Mouse (Mus musculus): ENCODE results near the gene Mllt3.

Mllt3 gene

DNA sequence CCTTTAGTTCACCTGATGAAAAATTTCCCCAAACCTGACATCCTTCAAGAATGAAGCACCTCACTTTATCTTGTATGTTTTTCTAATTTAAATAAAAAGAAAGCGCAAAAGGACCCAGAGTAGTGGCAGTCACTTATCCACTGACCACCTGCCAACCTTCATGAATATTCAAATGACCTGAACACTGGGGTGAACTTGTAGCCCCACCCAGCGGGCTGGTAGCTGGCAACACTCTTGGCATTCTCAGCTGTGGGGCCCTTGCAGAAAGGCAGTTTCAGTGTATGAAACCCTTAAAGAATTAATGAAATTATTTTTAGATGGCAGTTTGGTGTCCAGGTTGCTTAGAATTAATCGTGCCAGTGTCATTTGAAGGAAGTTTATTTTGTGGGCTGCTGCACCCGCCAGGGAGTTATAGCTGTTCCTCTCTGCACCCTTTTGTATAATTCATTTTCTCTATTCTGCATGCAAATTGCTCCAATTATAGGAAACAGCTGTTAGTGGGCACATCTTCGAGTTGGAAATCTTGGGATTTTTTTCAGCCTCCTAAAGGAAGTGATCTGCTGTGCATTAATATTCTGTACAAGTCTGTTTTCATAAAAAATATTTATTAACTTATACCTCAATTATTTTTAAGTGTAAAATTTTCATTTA is 149.8 kb downstream of the Mllt3 start:
- CTCF ChIA-PET: no interaction called here

DNA sequence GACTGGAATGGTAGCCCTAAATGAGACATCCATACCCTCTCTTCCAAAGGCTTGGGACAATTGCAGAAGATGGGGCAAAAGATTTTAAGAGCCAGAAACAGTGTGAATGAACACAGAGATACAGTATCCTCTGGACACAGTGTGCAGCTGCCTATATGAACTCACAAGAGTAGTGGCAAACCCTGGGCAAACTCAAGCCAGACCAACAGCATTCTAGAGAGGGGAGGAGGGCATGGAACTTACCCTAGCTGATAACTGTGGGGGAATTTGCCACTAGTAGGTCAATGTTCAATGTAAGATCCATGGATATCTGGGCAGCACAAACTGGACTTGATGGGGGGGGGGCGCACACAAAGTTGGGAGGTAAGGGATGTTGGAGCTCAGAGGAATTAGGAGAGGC is 151.2 kb downstream of the Mllt3 start:
- CTCF ChIA-PET: no interaction called here

DNA sequence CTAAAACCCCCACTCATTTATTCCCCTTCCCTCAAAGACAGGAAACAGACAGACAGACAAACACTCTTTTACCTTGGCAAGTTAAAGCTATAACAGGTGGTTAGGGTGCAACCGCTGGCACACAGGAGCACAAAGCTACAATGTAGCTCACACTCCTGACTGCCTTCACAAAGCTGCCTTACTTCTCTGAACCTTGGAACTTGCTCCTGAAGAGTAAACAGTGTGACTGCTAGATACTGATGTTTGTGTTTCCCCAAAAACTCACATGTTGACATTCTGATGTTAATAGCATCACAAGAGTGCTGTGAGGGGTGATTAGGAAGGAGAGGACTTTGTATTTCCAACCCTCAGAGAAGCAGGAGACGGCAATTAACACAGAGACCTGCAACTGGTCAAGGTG is 151.6 kb downstream of the Mllt3 start:
- CTCF ChIA-PET: no interaction called here

DNA sequence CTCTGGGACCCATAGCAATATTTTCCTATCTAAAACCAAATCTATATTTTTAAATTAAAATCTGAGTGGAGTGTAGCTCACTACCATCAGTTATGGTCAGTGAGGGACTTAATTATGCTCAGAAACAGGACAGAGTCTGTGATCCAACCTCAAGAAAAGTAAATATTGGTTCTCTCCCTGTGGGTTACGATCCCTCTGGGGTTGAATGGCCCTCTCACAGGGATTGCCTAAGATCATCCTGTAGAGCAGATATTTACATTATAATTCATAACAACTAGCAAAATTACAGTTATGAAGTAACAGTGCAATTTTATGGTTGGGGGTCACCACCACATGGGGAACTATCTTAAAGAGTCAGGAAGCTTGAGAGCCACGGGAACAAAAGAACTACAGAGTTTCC is 152.9 kb downstream of the Mllt3 start:
- CTCF ChIA-PET: interaction anchor here (0.6 kb wide), 1 partner anchor 515 kb away, joined by 4 read pairs; no protein-coding TSS in a partner anchor

DNA sequence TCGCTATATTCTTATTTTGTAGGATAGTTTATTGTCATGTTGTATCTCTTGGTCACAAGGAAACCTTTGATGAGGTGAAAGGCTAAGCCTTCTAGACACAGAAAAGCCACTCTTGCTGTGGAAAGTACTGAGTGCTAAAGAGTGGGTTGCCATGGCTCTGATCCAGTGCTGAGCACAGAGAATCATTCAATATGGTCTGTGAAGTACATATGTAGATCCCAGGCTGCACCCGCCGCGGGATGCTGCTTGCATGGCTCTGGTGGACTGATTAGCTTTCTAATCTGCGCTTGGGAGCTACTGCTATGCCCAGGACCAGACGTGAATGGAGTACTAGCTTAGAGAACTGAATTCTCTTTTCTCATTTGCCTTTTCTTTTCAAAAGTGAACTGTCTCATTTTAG is 154.5 kb downstream of the Mllt3 start:
- CTCF ChIA-PET: no interaction called here

DNA sequence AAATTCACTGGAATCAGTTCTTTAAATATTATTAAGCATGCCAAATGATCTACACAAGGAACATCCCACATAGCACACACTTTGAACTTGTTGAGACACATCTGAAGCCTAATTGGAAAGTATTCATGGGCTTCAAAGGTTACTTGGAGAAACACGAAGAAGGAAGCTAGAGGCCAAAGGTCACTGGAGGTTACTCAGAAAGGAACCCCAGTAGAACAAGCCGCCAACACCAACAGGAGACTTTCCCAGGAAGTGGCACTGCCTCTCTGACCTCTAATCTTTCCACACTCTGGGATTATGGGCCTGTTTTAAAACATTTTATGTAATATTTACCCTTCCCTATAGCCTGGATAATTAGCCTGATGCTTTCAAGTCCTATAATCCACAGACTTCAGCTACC is 162.6 kb downstream of the Mllt3 start:
- CTCF ChIA-PET: no interaction called here

DNA sequence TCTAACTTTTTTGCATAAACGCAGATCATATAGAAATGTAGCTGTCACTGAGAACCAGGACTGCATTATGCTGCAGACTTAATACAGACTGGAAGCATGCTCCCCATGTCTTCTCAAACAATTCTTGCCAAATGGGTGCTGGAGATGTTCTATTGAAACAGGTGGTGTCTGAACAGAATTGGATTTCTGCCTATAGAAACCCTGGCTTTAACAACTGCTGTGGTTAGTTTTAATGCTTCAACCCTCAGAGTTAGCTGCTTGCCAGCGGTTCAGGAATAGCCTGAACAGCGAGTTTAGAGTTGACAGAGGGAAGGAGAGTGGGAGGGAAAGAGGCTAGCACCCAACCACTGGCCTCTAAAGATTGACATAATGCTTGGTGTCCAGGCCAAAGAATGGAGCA is 166.6 kb downstream of the Mllt3 start:
- CTCF ChIA-PET: no interaction called here

DNA sequence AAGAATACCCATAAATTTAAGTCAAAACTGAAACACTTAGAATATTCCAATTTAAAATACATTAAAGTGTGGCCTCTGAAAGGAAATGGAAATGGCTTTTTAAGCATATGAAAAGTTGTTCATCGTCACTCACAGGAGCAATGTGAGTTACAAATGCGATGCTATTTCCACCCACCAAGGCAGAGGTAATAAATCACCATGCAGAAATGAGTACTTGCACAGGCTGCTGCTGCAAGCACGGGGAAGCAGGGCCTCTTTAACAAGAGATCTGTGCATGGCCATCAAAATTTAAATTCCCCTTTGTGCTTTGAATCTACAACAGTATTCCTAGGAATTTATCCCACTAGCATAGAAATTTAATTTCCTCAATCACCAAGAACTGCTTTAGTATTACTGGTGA is 167.3 kb downstream of the Mllt3 start:
- CTCF ChIA-PET: no interaction called here

DNA sequence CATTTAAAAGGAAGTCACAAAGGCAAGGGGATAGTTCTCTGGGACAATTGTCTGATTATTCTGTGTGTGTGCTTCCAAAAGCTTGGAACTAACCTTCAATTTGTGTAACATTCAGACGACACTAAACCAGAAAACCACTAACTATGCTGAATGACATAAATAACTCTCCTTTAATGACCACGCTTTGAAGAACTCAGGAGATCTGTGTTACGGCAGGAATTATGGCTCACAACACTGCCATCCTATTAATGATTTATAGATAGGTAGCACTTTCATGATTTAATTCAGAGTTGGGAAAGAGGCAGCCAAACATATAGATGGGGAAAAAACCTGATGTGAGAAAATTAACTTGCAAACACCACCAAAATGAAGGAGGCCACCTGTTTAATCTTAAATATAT is 168.1 kb downstream of the Mllt3 start:
- CTCF ChIA-PET: no interaction called here

DNA sequence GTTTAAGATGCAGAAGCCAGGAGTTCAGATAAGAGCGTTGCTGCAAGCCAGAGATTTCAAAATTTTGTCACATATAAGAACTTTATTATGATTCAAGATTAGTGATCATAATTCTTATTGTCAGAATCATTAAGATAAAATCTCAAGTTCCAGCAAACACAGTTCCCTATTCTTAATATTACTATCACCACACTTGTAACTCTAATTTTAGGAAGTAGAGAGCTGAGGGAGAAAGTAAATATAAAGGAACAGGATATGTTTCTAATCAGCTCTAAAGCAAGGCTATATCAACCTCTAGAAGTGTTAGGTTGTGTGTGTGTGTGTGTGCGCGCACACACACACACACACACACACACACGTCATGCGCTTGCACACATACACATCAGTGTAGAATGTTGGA is 170.0 kb downstream of the Mllt3 start:
- CTCF ChIA-PET: no interaction called here

DNA sequence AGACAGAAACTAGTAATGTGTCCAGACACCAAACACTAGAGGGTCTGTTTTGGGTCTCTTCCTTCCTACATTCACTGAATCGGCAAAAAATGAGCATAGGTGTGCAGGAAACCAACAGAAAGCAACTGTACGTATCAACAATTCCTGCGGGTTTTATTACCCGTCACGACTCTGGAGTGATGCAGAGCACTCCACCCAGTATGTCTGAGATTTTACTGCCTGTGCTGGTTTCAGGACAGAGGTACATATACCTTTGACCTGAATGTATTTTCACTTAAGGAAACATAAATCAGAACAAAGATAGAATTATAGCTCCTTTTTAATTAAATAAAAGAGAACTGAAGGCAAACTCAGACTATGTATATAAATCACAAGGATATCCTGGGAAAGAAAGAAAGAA is 172.4 kb downstream of the Mllt3 start:
- CTCF ChIA-PET: interaction anchor here (0.6 kb wide), 1 partner anchor 670 kb away, joined by 3 read pairs; no protein-coding TSS in a partner anchor

DNA sequence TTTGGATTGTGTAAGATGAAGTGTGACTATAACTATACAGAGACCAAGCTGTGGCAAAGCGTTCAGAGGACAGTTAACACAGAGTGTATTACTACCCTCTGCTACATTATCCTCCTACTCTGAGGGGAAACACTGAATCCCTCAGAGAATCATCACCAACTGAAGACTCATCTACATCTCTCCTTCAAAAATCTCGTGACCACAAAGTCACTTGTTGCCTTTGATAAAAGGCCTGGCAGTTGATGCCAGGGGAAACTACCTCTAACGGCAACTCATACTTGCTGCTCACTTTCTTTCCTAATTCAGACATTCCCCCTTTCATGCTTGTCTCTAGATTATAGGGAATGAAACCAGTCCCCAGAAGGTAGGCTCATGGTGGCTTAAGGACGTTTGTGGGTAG is 174.0 kb downstream of the Mllt3 start:
- CTCF ChIA-PET: interaction anchor here (0.6 kb wide), 1 partner anchor 123 kb away, joined by 3 read pairs; no protein-coding TSS in a partner anchor

DNA sequence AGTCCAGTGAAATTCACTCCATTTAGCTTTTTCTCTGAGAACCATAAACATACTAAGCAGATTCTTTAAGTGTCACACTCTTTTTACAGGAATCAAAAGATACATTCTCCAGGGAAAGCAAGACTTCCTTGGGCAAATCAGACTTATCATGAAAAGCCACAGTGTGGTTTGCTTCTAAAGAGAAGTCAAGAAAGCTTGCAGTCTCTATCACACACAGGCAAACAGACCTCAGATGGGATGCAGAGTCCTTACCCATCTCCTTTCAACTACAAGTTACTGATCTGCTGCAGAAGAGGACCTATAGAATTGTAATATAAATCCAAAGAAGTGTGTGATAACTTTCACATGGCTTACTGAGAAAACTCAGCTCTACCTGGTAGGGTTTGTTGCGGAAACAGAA is 175.2 kb downstream of the Mllt3 start:
- CTCF ChIA-PET: interaction anchor here (0.7 kb wide), 1 partner anchor 33 kb away, joined by 3 read pairs; no protein-coding TSS in a partner anchor

DNA sequence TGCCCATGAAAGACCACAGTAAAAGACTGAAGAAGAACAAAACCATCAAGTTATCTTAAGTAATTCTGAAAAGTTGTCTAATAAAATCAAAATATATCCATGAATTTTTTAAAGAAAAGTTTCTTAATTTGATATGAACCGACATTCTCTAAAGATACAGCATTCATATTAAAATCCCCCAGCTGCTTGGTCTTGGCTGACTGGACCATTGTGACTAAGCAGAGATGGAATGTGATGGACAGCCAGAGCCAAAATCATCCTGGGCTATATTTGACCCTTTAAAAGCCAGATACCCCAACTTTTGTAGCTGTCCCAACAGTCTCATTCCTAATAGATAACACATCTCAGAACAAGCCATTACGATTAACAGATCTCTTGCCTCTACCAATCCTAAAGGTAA is 180.7 kb downstream of the Mllt3 start:
- CTCF ChIA-PET: no interaction called here

DNA sequence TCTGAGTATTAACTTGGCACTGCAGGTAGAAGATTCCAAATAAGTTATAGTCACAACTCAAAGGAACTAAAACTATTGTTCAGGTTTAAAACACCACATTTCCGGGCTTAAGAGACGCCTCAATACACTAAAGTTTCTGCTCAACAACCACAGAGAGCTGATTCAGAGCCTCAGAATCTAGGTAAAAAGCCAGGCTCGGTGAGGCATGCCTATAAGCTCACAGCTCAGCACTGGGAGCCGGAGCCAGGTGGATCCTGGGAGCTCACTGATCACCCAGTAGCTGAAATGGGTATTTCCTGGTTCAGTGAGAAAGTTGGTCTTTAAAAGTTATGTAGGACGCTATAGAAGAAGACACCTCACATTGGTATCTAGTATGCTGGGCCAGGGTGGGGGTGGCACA is 183.1 kb downstream of the Mllt3 start:
- CTCF ChIA-PET: no interaction called here

DNA sequence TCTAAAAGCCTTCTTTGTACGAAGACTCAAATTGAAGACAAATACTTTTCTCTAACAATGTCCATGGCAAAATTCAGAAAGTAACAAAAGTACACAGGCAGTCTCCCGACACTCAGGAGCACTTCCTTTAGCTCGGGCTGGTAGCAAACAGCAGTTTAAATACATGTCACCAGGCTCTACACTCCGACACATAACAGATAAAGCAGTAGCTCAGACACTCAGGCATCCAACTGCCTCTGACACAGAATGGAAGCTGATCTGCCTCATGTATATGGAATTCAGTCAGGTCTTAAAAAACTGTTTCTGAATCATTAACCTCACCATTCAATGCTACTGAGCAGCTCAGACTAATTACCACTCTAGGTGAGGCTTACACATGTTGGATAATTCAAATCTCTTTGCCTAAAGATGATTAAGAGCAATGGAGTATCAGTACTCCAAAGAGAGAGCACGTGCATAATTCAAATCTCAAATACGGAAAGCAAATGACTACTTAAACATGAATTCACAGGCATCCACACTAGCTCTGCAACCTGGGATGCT is 188.4 kb downstream of the Mllt3 start:
- CTCF ChIA-PET: no interaction called here

DNA sequence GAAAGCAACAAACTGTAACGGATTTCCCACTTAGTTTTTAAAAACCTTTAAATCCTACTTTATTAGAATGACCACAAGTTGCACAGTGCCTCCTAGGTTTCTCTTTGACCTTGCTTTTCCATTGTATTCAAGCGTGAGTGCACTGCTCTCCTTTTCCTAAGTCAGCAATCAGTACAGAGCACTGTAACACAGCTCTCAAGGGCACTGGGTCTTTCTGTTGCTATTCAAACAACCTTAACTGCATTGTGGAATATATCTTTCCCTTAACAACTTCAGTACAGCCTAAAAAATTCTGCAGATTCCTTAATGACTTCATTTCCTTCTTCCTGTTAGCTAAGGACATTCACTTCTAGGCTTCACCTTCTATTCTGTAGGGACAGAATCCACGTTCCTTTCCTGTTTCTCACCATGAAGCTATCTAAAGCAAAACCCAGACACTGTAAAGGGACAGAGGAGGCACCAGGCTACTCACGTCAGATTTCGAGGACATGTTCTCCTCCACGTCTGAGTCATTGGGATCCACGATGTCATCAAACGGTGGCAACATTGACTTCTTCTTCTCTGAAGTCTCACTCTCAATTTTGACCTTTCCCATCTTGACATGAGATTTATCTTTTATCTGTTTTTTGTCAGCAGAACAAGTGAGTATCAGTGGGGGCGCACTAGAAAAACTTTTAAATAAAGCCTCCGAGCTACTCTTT is 192.8 kb downstream of the Mllt3 start:
- CTCF ChIA-PET: no interaction called here

DNA sequence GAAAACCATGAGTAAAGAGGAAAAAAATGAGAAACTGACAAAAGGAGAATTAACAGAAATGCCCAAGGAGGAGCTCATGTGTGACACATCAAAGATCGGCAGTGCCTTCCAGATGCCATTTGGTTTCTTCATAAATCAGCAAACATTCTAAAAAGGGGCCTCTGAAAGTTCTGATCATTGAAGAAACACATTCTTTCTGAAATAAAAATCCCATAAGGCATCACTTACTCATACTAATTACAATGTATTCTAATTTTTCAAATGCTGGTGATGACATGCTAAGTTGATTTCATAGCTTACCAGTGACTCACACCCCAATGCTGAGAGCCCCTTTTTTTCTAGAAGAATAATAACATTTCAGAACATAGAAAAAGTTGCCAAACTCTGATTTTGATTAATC is 194.4 kb downstream of the Mllt3 start:
- CTCF ChIA-PET: no interaction called here

DNA sequence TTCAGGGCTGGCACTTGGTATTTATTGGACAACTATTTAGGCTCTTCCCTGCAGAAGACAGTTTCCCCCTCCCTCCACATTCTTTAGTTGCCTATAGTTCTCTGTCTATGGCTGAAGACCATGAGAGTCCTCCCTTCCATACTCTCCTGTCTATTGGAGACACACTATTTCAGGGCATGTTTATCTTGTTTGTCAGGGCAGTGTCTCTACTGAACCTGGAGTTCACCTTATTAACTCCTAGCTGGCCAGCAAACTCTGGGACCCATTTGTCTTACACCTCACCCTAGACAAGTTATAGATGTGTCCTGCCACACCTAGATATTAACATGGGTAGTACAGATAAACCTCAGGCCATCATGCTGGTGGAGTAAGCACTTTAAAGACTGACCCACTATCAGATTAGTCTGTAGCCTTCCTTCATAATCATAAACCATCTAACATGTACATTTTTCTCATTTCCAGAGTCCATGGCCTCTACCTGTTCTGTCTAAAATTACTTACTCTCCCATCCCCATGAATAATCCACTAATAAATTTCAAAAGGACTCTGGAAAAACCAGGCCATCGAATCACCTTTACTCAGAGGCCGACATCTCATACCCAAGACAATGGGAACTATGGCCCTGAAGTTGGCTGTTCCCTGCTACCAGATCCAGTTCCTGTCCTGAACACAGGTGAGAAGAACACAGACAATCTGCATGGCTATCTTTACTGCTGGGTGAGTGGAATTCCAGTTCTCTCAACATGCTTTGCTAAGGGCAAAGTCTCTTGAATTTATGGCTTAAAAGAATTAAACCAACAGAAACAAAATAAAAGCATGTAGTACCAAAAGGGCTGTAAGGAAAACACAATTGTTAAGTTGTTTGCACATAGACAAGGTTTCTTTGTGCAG is 195.4 kb downstream of the Mllt3 start:
- CTCF ChIA-PET: no interaction called here

DNA sequence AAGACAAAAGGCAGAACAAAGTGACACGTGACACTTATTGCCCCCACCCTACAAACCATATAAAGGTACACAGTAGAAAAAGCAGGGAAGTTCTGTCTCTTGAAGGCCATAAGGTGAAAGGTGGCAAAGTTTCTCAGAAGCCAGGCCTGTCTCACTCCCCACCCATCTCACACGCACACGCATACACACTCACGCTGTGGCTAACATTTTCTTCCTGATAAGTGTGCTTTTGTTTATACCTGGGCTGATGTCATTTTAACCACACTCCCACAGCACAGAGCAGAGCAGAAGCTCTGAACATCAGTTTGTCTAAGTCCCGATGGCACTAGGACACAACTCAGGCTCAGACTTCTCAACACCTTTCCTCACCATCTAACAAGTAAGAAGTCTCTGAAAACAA is 196.9 kb downstream of the Mllt3 start:
- CTCF ChIA-PET: no interaction called here

DNA sequence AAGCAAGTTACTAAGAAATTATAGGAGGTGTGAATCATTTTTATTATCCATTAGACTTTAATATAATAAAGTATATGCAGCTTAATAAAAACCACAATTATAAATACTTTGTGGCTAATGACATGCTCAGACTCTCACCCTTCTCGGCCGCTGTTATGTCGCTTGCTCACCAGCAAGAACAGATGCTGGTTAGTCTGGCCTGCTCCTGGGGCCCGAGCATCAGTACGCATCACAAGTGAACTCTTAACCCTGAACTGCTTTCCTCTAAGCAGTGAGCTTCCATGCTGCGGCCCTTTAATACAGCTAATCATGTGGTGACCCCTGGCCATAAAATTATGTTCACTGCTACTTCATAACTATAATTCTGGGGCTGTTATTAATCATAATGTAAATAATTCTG is 198.0 kb downstream of the Mllt3 start:
- CTCF ChIA-PET: no interaction called here

DNA sequence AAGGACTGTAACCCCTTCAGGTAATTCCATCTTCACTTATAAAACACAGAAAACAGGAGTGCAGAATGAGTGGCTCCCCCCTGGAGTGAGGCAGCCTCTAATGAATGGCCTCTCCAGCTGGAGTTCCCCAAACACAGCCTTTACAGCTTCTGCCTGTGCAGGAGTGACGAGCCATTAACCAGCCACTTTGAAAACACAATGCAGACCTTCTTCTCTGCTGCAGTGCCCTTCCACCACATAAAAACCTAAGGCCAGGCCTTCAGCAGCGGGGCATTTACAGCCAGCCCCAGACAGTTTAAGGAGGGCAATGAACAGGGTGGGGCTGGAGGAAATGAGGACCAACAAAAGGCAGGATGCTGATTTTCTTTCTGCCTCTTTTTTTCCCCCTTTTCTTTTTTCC is 198.9 kb downstream of the Mllt3 start:
- CTCF ChIA-PET: no interaction called here

Data from spleen, embryonic (tissue).